Mouse (Mus musculus) stomach, postnatal 0 days (tissue): ENCODE results near the gene Ccdc180. TPM values are rescaled to one million over a fixed set of nuclear protein-coding genes. Genes with fewer than 3 reads are reported as not detected.

Experiments
- ATAC-seq: fragments of 200-750 bp; cut with Nextera tagmentation; 2 replicates; pipeline ENCODE4 v1.8.0; 2017; ENCODE audit not compliant: low FRiP score, low TSS enrichment
- DNase-seq: peaks from one replicate; pipeline ENCODE4 v3.0.0-alpha.2; 2016; ENCODE audit warnings: low spot score
- H3K27ac ChIP-seq: fragments of 300-500 bp; sonication (generic); replicated peaks from 2 replicates; pipeline ENCODE4 v1.5.1; 2014; ENCODE audit warnings: mild to moderate bottlenecking, control low read depth
- H3K27me3 ChIP-seq: fragments of 300-500 bp; sonication (generic); 2 replicates; pipeline ENCODE4 v1.6.1; 2014; ENCODE audit warnings: low read length; ENCODE audit not compliant: control insufficient read depth, insufficient read depth
- H3K36me3 ChIP-seq: fragments of 300-500 bp; sonication (generic); 2 replicates; pipeline ENCODE4 v1.6.1; 2014; ENCODE audit warnings: low read length, mixed read lengths; ENCODE audit not compliant: control insufficient read depth, insufficient read depth
- H3K4me1 ChIP-seq: fragments of 300-500 bp; sonication (generic); replicated peaks from 2 replicates; pipeline ENCODE4 v1.6.1; 2014; ENCODE audit warnings: antibody characterized with exemption; ENCODE audit not compliant: control insufficient read depth, insufficient read depth
- H3K4me2 ChIP-seq: fragments of 300-500 bp; sonication (generic); replicated peaks from 2 replicates; pipeline ENCODE4 v1.6.1; 2014; ENCODE audit warnings: low read depth, mild to moderate bottlenecking, control low read depth, moderate library complexity
- H3K4me3 ChIP-seq: fragments of 300-500 bp; sonication (generic); 2 replicates; pipeline ENCODE4 v1.5.1; 2014; ENCODE audit warnings: low read depth, low read length, control low read depth
- H3K9ac ChIP-seq: fragments of 300-500 bp; sonication (generic); 2 replicates; pipeline ENCODE4 v1.6.1; 2014; ENCODE audit warnings: mild to moderate bottlenecking, low read length, control low read depth, mixed read lengths
- H3K9me3 ChIP-seq: fragments of 300-500 bp; sonication (generic); 2 replicates; pipeline ENCODE4 v1.6.1; 2016; ENCODE audit warnings: low read length; ENCODE audit not compliant: control insufficient read depth
- CTCF ChIP-seq: IDR thresholded peaks from 2 replicates; pipeline ENCODE4 v1.5.1; 2016; ENCODE audit warnings: antibody characterized with exemption, low read depth, mild to moderate bottlenecking, moderate library complexity
- EP300 ChIP-seq: optimal IDR thresholded peaks from 2 replicates; pipeline ENCODE3; 2016; ENCODE audit warnings: antibody characterized with exemption
- WGBS: fragments of 180-500 bp; shearing (Covaris S2); extraction: QIAGEN DNeasy Blood & Tissue Kit; methylation state at CpG from one replicate; pipeline ENCODE4 v1.1.7; 2014; 5-methylcytosine and 5-hydroxymethylcytosine counted together
- polyA plus RNA-seq: library from polyadenylated mRNA; unstranded; fragments of >200 nt; fragmentation: Nextera tagmentation; extraction: Ambion mirVana; gene quantifications from 2 replicates; pipeline ENCODE4 v1.2.1, GENCODE M21; 2015

Ccdc180 gene
- polyA plus RNA-seq, 1 experiment from 2014 or later, result 0.24 TPM

DNA sequence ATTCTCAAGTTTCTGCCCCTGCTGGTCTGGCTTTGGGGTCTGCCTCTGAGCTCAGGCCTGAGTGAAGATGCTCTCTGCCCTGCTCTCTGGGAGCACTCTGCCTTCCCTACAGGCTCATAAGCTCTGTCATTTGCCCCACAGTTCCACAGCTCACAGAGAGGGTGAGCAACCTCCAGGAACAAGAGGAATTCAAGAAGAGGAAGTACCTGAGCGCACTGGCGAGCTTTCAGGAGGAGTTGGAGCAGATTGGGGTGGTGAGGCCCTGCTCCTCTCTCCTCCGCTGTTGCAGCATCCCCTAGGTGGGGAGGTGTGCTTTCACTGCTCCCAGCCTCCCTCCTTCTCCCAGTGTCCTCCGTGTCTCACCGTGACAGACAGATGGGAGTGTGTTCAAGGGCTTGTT is 8.3 kb downstream of the Ccdc180 start:
- Histone ChIP-seq H3K27me3 (no peaks in the 10 kb centered on the region), H3K4me1 (no peaks in the 10 kb centered on the region; the same call in 1 of the 2 replicates), H3K9me3 (no peaks in the 10 kb centered on the region), H3K4me3 (no peak overlapping the region), H3K36me3 (no peaks in the 10 kb centered on the region), H3K9ac (no peak overlapping the region), H3K4me2 (no peak overlapping the region), H3K27ac (no peak overlapping the region)
- DNase-seq (no peak), ATAC-seq (no peak)
- no peak for TF ChIP-seq EP300
- no peak for TF ChIP-seq CTCF
- WGBS, result 50% methylated on average over 5 of the region's 5 CpGs

DNA sequence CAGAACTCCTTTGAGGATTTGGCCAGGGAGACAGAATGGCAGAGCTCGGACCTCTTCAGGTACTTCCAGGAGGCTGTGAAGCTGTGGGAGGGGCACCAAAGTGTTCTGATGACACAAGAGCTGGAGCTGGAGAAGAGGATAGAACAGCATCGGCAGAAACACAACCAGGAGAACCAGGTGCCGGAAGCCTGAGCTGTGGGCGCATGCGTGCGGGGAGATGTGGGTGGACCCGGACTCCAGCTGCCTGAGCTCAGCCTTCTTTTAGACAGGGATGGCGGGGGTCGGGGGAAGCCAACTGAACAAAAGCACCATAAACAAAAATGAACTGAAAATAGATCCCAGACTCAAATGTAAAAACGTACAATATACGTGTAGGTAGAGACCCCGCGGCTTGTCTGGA is 19.2 kb downstream of the Ccdc180 start:
- ATAC-seq (no peak), DNase-seq (no peak)
- TF ChIP-seq EP300 (no peak), CTCF (no peak)
- H3K9ac ChIP-seq, result no peak overlapping the region
- H3K27ac ChIP-seq, result no peak overlapping the region
- no peak overlapping the region for H3K4me3 ChIP-seq
- no peak overlapping the region for H3K4me2 ChIP-seq
- H3K27me3 ChIP-seq, result no peaks in the 10 kb centered on the region
- H3K4me1 ChIP-seq, result no peaks in the 10 kb centered on the region
- 69% methylated on average over 13 of the region's 13 CpGs for WGBS
- no peaks in the 10 kb centered on the region for H3K36me3 ChIP-seq
- H3K9me3 ChIP-seq, result no peaks in the 10 kb centered on the region

DNA sequence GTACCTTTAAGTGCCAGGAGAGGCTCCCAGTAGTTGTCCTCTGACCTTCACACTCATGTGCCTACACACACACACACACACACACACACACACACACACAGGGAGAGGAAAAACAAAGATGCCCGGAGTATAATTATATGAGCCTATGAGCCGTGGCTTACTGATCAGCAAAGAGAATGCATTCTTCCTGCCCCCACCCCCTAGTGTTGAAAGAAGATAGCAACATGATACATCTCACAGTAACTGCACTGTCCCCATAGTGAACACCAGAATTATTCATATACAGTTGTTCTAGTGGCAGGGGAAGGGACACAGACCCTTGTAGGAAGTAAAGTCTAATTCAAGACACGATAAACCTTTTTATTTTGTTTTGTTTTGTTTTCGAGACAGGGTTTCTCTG is 19.8 kb downstream of the Ccdc180 start:
- no peaks in the 10 kb centered on the region for H3K9me3 ChIP-seq
- H3K4me2 ChIP-seq, result no peak overlapping the region
- H3K36me3 ChIP-seq, result no peaks in the 10 kb centered on the region
- TF ChIP-seq EP300 (no peak), CTCF (0 out of 2 replicates have a peak, but pooled peaks have one; percentile 11)
- H3K9ac ChIP-seq, result no peak overlapping the region
- no peaks in the 10 kb centered on the region for H3K4me1 ChIP-seq
- DNase-seq (no peak), ATAC-seq (no peak)
- H3K27me3 ChIP-seq, result no peaks in the 10 kb centered on the region
- H3K4me3 ChIP-seq, result no peak overlapping the region
- H3K27ac ChIP-seq, result no peak overlapping the region
- WGBS, result 72% methylated on average over 4 of the region's 4 CpGs

DNA sequence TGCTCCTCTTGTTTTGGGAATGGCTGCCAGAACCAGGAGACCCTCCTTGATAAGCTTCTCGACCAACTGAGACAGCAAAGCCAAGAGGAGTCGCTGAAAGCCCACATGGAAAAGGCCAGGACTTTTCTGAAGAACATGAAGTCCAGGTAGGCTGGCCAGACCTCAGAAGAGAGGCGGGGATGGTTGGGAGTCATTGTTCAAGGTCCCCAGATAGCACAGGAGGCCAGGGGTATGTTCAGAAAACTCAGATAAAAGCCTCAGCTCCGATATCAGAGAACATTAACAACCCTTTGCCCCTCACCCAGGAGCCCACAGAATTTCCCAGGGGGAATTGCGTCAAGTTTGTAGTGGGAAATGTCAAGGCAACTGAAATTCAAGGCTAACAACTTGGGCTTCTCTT is 21.2 kb downstream of the Ccdc180 start:
- Histone ChIP-seq H3K9ac (no peak overlapping the region), H3K4me3 (no peak overlapping the region), H3K27me3 (no peaks in the 10 kb centered on the region), H3K9me3 (no peaks in the 10 kb centered on the region), H3K4me1 (no peaks in the 10 kb centered on the region), H3K27ac (no peak overlapping the region), H3K36me3 (no peaks in the 10 kb centered on the region), H3K4me2 (no peak overlapping the region)
- ATAC-seq, result no peak
- TF ChIP-seq EP300, result no peak
- no peak for DNase-seq
- WGBS, result 69% methylated on average over 5 of the region's 5 CpGs

DNA sequence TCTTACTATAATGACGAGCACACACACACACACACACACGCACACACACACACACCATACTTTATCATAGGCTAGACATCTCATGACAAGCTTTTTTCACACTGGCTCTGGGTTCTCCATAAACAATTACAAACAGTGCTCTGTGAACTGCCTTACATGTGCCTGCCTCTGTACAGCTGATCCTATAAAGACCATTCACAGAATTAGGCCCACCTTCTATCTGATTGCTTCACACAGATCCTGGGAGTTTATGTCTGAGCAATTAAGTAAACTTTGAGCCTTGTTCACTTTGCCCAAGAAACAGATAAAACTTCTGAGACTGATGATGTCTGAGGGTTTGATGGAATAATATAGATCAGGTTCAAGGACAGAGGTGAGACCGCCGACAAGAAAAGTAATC is 21.8 kb downstream of the Ccdc180 start:
- Histone ChIP-seq H3K27ac (no peak overlapping the region), H3K4me2 (no peak overlapping the region), H3K27me3 (no peaks in the 10 kb centered on the region), H3K9me3 (no peaks in the 10 kb centered on the region), H3K4me3 (no peak overlapping the region), H3K4me1 (no peaks in the 10 kb centered on the region), H3K9ac (no peak overlapping the region), H3K36me3 (no peaks in the 10 kb centered on the region)
- 73% methylated on average over 4 of the region's 4 CpGs for WGBS
- TF ChIP-seq EP300, result no peak
- TF ChIP-seq CTCF, result no peak
- DNase-seq (no peak), ATAC-seq (no peak)

DNA sequence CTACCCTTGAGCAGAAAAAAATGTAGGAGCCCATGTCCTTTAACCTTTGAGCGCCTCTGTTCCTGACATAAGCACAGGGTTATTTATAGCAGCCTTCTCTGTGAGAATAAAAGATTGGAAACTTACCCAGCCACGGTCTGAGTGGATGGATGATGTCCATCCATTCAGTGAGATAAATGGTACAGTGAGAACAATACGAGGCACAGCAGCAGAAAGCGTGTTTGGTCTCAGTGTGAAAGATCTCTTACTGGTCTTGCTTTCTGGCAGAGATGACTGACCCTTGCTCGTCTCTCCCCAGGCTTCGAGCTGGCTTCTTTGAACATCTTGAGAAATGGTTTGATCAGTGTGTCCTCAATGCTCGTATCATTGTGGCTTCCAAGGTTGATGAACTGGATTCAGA is 27.0 kb downstream of the Ccdc180 start:
- Histone ChIP-seq H3K9ac (no peak overlapping the region), H3K27me3 (no peaks in the 10 kb centered on the region), H3K4me3 (no peak overlapping the region), H3K4me2 (no peak overlapping the region), H3K4me1 (no peaks in the 10 kb centered on the region), H3K36me3 (no peaks in the 10 kb centered on the region), H3K27ac (no peak overlapping the region), H3K9me3 (no peaks in the 10 kb centered on the region)
- WGBS, result 70% methylated on average over 7 of the region's 7 CpGs
- DNase-seq (no peak), ATAC-seq (no peak)
- TF ChIP-seq EP300 (no peak), CTCF (no peak)
